Mouse (Mus musculus) heart, postnatal 0 days (tissue): Measurements from ENCODE around the gene Rai14. TPM values are rescaled to one million over a fixed set of nuclear protein-coding genes. Genes with fewer than 3 reads are reported as not detected.
A peak's percentile ranks its signal among the peaks of the same experiment; 100 is the strongest.

Source experiments
- ATAC-seq: fragments of 200-750 bp; cut with Nextera tagmentation; 2 replicates; pipeline ENCODE4 v1.8.0; 2017; ENCODE audit warnings: low read depth, moderate number of reproducible peaks, moderate library complexity; ENCODE audit not compliant: insufficient read depth
- DNase-seq: peaks from one replicate; pipeline ENCODE4 v3.0.0-alpha.2; 2016; ENCODE audit warnings: low spot score
- H3K27ac ChIP-seq: fragments of 300-500 bp; sonication (generic); 2 replicates; pipeline ENCODE4 v1.5.1; 2014; ENCODE audit warnings: low read depth, mild to moderate bottlenecking
- H3K27me3 ChIP-seq: fragments of 300-500 bp; sonication (generic); 2 replicates; pipeline ENCODE4 v1.6.1; 2014; ENCODE audit warnings: low read length, mixed read lengths; ENCODE audit not compliant: control insufficient read depth, insufficient read depth
- H3K36me3 ChIP-seq: fragments of 300-500 bp; sonication (generic); replicated peaks from 2 replicates; pipeline ENCODE4 v1.6.1; 2014; ENCODE audit warnings: low read length, mixed read lengths; ENCODE audit not compliant: control insufficient read depth, insufficient read depth
- H3K4me1 ChIP-seq: fragments of 300-500 bp; sonication (generic); 2 replicates; pipeline ENCODE4 v1.6.1; 2014; ENCODE audit warnings: antibody characterized with exemption; ENCODE audit not compliant: control insufficient read depth, insufficient read depth
- H3K4me2 ChIP-seq: fragments of 300-500 bp; sonication (generic); 2 replicates; pipeline ENCODE4 v1.6.1; 2014; ENCODE audit warnings: low read depth, mild to moderate bottlenecking, low read length, moderate library complexity
- H3K4me3 ChIP-seq: fragments of 300-500 bp; sonication (generic); 2 replicates; pipeline ENCODE4 v1.5.1; 2014; ENCODE audit warnings: low read depth, low read length
- H3K9ac ChIP-seq: fragments of 300-500 bp; sonication (generic); replicated peaks from 2 replicates; pipeline ENCODE4 v1.6.1; 2014; ENCODE audit warnings: low read depth, low read length, mixed read lengths
- H3K9me3 ChIP-seq: fragments of 300-500 bp; sonication (generic); replicated peaks from 2 replicates; pipeline ENCODE4 v1.6.1; 2016; ENCODE audit warnings: low read length; ENCODE audit not compliant: control insufficient read depth
- CTCF ChIP-seq: IDR thresholded peaks from 2 replicates; pipeline ENCODE4 v1.5.1; 2016; ENCODE audit warnings: antibody characterized with exemption, control low read depth, low read depth
- EP300 ChIP-seq: IDR thresholded peaks from 2 replicates; pipeline ENCODE4 v1.6.1; 2016; ENCODE audit warnings: antibody characterized with exemption, low read depth
- WGBS: fragments of 180-500 bp; shearing (Covaris S2); extraction: QIAGEN DNeasy Blood & Tissue Kit; methylation state at CpG from one replicate; pipeline ENCODE4 v1.1.7; 2014; 5-methylcytosine and 5-hydroxymethylcytosine counted together
- polyA plus RNA-seq: library from polyadenylated mRNA; unstranded; fragments of >200 nt; fragmentation: Nextera tagmentation; extraction: Ambion mirVana; gene quantifications from 2 replicates; pipeline ENCODE4 v1.2.1, GENCODE M21; 2015
- total RNA-seq: library from RNA; depleted of rRNA; stranded (reverse); fragments of >200 nt; gene quantifications from 2 replicates; pipeline ENCODE4 v1.2.3, GENCODE M21; 2014; ENCODE audit warnings: low replicate concordance

Rai14 gene
- total and polyA plus RNA-seq, 2 experiments from 2014 or later: 4.1 to 8.9 TPM

GRCm38 (mm10) chr15:10708591-10709272, 5.7 kb downstream of the Rai14 start:
- H3K27me3 ChIP-seq: peaks cover 23% of the 10 kb centered on the region
- no peak overlapping the region for H3K9ac ChIP-seq
- WGBS: 81% methylated on average over 10 of the region's 10 CpGs
- no peak for ATAC-seq
- no peak overlapping the region for H3K4me2 ChIP-seq
- TF ChIP-seq EP300 (no peak), CTCF (peak; percentile 12; the same call in 1 of the 2 replicates)
- no peaks in the 10 kb centered on the region for H3K36me3 ChIP-seq
- H3K9me3 ChIP-seq: no peaks in the 10 kb centered on the region
- H3K4me3 ChIP-seq: no peak overlapping the region
- DNase-seq: no peak
- H3K27ac ChIP-seq: no peak overlapping the region
- no peaks in the 10 kb centered on the region; the same call in 1 of the 2 replicates for H3K4me1 ChIP-seq

GRCm38 (mm10) chr15:10707109-10707508, 7.3 kb downstream of the Rai14 start:
- Histone ChIP-seq H3K4me1 (peaks cover 4% of the 10 kb centered on the region; the same call in 1 of the 2 replicates), H3K9me3 (no peaks in the 10 kb centered on the region), H3K4me3 (no peak overlapping the region), H3K27ac (no peak overlapping the region), H3K9ac (no peak overlapping the region), H3K36me3 (no peaks in the 10 kb centered on the region), H3K27me3 (peaks cover 8% of the 10 kb centered on the region; the same call in 1 of the 2 replicates), H3K4me2 (no peak overlapping the region)
- no peak for TF ChIP-seq CTCF
- TF ChIP-seq EP300: no peak
- WGBS: 93% methylated on average over 6 of the region's 6 CpGs
- no peak for DNase-seq
- no peak for ATAC-seq

- peaks cover 4% of the 10 kb centered on the region; the same call in 1 of the 2 replicates for H3K4me1 ChIP-seq
- H3K4me3 ChIP-seq: no peak overlapping the region
- no peak overlapping the region for H3K4me2 ChIP-seq
- ATAC-seq (no peak), DNase-seq (no peak)
- no peaks in the 10 kb centered on the region for H3K36me3 ChIP-seq
- no peak overlapping the region for H3K9ac ChIP-seq
- no peaks in the 10 kb centered on the region for H3K9me3 ChIP-seq
- no peak for TF ChIP-seq CTCF
- H3K27me3 ChIP-seq: 0 out of 2 replicates have a peak, but pooled peaks cover 6% of the 10 kb centered on the region
- 56% methylated on average over 8 of the region's 8 CpGs for WGBS
- no peak overlapping the region for H3K27ac ChIP-seq
Measured at GRCm38 (mm10) chr15:10706414-10706813, 8.0 kb downstream of the Rai14 start.

- DNase-seq (no peak), ATAC-seq (no peak)
- no peak overlapping the region for H3K9ac ChIP-seq
- no peak for TF ChIP-seq EP300
- TF ChIP-seq CTCF: no peak
- H3K4me2 ChIP-seq: no peak overlapping the region
- H3K4me3 ChIP-seq: no peak overlapping the region
- WGBS: 77% methylated on average over 5 of the region's 5 CpGs
- no peaks in the 10 kb centered on the region for H3K27me3 ChIP-seq
- no peaks in the 10 kb centered on the region for H3K36me3 ChIP-seq
- no peaks in the 10 kb centered on the region for H3K9me3 ChIP-seq
- no peak overlapping the region for H3K27ac ChIP-seq
- peaks cover 8% of the 10 kb centered on the region; the same call in 1 of the 2 replicates for H3K4me1 ChIP-seq
Measured at GRCm38 (mm10) chr15:10705752-10706151, 8.7 kb downstream of the Rai14 start.

GRCm38 (mm10) chr15:10704328-10704727, 10.1 kb downstream of the Rai14 start:
- Histone ChIP-seq H3K4me2 (no peak overlapping the region), H3K9ac (no peak overlapping the region)
- WGBS: 88% methylated on average over 8 of the region's 8 CpGs

GRCm38 (mm10) chr15:10701571-10701970, 12.9 kb downstream of the Rai14 start:
- Histone ChIP-seq H3K9me3 (no peaks in the 10 kb centered on the region), H3K27ac (no peak overlapping the region), H3K9ac (no peak overlapping the region), H3K4me2 (no peak overlapping the region), H3K4me3 (no peak overlapping the region), H3K36me3 (no peaks in the 10 kb centered on the region), H3K4me1 (peaks cover 8% of the 10 kb centered on the region; the same call in 1 of the 2 replicates), H3K27me3 (no peaks in the 10 kb centered on the region)
- 48% methylated on average over 5 of the region's 5 CpGs for WGBS
- ATAC-seq (no peak), DNase-seq (no peak)
- TF ChIP-seq EP300 (no peak), CTCF (no peak)

More at GRCm38 (mm10) chr15:10704328-10704727, 10.1 kb downstream of the Rai14 start:
- Histone ChIP-seq H3K36me3 (no peaks in the 10 kb centered on the region), H3K27ac (no peak overlapping the region), H3K4me1 (peaks cover 8% of the 10 kb centered on the region; the same call in 1 of the 2 replicates), H3K4me3 (no peak overlapping the region), H3K9me3 (no peaks in the 10 kb centered on the region), H3K27me3 (no peaks in the 10 kb centered on the region)
- DNase-seq: no peak
- TF ChIP-seq CTCF: no peak
- ATAC-seq: no peak
